Mouse (Mus musculus) layer of hippocampus, adult 9-11 months (tissue): ENCODE results near the gene Eri3.

ENCODE experiments used
- DNase-seq: peaks from one replicate; pipeline ENCODE4 v3.0.0; 2022

Eri3 gene

DNA sequence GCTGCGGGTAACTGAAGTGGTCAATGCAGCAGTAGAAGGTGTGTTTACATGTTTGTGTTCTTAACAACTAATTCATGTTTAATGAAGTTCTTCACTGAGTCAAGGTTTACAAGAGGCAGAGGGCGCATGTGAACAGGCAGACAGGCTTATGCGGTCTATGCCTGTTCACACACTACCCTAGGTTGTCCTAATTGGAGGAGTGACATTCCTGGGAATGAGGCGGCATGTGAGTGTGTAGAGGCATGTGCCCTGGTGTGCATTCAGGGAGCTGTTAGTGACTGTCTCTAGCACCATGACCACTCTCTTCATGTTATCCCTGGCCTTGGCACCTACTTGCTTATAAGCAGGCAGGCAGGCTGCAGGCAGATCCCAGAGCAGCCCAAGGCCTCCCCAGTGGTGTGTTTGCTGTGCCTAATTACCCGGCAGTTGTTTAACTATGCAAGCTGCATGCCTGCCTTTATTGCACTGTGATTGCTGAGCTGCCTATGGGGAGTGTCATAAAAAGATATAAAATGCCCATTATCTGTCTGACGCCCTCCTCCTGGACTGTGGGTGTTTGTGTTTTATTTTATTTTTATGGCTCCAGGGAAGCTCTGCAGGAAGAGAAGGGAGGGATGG, 80.0 kb downstream of the Eri3 start:
- DNase-seq: no peak

DNA sequence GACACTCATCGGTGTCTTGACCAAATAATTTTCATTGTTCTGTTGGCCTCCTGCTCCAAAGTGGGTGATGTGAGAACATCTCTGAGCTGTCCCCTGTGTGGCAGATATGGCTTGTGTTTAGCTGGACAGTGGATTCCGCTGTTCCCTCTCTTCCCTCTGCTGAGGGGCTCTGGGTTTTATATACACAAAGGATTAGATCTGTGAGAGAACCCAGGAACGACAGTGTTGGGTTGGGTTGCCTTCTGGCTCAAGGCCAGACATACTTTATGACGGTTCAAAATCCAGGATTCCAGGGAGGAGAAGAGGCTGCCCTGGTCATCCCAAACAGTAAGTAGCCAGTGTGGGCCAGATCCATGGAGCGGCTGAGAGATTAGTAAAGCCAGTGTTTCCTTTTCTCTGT, 83.4 kb downstream of the Eri3 start:
- no peak for DNase-seq

DNA sequence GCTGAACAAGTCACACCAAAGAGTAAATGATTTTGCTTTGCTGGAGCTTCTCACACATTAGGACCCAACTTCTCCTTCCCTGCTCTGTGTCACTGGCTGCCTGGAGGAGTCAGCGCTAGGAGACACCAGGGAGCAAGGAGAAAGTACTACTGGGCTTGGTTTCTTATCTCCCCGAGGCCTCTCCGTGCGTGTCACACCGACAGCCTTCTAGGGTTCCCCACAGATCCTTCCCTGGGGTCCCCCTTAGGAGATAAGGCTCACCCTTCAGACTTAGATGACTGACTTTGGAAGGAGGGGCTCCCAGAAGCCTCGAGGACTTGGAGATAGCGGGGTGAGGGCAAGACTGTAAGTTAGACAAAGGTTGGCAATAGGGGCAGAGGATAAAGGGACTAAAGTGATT, 84.5 kb downstream of the Eri3 start:
- no peak for DNase-seq

DNA sequence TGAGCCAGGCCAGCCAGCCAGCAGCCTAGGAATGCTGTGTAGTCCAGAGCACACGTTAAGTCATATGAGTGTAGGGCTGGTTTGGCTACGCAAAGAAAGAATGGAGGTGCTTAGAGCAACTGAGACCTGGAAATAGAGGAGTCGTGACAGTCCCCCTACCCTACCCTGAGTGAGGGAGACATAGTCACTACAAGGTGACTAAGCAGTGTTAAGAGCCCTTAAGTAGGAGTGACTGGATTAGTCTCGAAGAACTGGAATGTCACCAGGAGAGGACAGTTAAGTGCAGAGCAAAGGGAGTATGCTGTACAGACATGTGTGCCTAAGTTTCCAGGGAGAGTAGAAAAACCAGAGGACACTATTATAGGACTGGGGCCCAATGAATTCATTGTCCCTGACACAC, 86.0 kb downstream of the Eri3 start:
- DNase-seq: no peak

DNA sequence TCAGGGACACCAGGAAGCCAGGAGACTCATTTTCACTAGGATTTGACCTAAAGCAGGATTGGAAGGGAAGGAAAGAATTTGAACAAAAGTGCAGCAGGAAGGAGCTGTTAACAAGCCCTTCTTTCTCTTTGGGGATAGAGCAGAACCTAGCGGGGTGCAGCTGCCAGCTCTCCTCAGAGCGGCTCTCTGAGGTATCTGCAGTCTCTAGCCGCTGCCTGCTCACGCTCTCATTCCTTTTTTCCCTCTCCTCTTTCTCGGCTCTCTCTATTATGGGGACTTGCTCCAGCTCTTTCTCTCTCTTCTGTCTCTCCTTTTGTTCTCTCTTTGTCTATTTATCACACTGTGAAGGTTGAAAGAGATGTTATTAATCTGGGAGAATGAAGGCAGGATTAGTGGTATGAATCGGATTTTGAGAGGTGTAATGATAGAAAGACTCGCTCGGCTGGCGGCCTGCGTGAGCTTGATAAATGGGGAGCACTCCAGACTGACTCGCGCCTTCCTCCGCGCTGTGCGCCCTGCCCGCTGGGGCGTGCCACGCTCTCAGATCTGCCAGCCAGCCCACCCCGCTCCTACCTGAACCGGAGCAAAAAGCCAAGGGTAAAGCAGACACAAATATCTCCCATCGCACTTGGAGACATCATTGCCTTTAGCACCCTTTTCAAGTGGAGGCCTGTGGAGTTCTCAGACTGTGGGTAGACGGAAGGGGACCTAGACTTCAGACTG, 86.9 kb downstream of the Eri3 start:
- no peak for DNase-seq

DNA sequence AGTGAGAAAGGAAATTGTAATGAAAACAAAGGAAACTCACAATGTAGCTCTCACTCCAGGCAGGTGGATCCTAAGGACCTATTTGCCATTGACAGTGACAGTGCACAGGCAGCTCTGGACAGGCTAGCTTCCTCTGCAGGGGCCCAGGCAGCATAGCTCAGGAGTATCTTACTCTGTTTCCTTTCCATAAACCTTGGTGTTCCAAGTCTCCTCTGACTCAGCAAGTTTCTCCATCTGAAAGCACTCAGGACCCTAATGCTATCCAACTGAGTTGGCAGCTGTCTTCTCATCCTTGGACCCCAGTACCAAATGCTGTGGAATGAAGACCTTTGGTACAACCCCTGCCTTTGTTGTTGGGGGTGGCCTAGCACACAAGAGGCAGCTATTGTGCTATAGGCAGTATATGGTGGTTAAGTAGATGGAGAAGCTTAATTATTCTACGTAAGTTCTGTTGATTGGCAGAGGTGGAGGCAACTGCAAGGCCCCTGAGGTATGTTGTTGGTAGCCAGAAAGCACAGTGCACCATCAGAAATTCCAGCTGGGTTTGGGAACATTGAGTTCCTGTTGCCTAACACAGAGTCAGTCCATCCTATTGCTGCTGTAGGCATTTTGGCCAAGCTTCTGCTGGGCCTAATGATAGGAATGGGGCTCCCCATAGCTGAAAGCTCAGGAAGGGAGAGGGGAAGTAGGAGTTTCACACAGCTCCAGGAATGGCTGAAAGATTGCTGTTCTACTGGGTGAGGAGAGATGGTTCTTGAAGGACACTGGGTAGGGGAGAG, 90.9 kb downstream of the Eri3 start:
- no peak for DNase-seq

DNA sequence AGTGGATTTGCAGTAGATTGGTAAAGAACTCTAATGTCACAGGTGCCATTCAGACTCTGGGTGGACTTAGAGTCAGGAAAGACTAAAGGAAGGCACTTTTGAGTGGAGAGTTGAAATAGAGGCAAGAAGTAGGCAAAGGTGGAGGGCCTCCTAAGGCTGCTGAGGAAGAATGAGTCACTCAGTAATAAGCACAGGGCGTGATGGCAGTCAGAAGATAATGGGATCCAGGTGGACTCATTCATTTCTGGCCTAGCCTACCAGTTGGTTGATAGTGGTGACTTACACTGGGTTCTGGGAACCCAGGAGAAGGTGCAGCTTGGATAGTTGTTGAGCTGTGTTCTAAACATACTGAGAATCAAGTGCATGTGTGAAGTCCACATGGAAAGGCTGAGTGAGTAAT, 91.6 kb downstream of the Eri3 start:
- DNase-seq: no peak

DNA sequence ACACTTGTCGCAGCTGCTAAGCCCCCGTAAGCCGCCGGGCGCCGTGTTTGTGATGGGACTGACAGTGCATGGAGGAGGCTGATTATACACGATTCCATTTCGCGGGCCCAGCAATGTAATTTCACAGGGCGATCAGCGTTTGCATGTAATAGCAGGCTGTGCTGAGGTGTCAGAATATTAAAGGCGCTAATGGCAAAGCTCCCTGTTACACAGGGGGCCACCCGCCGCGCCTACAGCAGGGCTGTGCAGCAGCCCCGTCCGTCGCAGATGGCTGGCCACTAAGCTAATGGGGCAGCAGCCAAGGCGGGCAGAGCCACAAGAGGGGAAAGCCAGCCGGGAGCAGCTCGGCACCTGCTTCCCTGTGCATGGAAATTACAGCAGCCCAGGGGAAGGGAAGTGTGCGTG, 94.9 kb downstream of the Eri3 start:
- peak; percentile 34 for DNase-seq

DNA sequence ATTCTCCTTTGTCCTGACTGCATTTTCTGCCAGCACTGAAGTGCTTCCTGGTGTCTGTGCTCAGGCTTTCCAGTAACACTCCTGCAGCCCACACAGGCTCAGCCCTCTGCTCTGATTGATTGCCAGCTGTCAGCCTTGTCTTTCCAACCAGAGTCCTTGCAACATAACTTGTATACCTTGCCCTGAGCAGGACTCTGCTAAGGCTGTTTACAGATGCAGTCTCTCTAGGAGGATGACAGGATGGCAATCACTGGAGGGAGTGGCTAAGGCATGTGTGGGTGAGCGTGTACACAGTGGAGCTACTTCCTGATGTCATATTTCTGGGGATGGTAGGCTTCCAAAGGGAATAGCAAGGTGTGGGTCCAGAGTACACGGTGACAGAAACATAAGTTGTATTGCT, 95.7 kb downstream of the Eri3 start:
- DNase-seq: no peak

DNA sequence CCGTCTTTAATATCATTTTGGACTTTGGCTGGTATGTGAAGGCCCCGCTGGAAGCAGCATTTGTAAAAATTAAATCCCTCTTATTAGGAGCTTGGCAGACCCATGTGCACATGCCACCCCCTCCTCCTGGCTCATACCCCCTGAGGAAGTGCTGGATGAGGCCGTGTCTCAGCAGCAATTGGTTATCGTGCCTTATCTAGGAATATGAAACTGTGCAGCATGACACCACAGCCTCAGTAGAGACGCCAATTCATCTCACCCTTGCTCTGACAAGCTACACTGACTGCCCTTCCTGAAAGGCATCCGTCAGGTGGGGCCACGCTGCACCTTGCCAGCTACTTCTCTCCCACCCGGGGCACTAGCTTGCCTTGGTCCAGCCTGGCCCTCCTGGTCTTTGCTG, 96.3 kb downstream of the Eri3 start:
- DNase-seq: no peak

DNA sequence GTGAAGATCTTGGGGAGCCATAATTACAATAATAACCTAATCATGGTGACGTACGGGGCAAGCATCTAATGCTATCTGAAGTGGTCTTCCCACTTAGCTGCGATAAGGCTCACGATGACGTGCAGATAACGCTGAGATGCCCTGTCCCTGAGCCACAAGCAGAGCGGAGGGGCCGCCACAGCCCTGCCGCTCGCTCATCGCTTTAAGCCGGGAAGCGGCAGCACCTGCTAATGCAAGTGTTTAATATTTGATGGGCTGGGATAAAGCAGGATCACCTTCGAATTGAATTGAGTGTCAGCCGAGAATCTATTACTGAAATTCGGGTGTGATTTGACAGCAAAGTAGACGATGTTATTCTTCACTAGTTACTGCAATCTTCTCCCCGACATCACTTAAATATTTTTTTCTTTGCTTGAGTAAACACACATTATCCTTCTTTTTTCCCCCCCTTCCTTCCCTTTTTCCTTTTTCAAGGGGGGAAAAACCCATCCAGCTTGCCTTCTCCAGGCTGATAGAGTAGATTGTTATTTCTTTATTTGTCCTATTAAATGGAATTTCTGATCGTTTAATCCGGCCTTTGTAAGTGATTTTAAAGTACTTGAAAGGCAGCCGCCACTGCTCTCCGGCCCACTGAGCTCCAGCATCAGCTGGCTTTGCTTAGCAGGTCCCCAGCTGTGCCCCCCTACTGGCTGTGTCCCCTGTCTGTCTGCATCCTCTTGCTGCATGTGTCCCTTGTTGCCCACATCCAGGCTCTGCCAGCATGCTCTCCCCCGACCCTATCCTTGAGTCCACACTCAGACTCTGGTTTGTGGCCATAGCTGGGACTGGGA, 97.0 kb downstream of the Eri3 start:
- no peak for DNase-seq

DNA sequence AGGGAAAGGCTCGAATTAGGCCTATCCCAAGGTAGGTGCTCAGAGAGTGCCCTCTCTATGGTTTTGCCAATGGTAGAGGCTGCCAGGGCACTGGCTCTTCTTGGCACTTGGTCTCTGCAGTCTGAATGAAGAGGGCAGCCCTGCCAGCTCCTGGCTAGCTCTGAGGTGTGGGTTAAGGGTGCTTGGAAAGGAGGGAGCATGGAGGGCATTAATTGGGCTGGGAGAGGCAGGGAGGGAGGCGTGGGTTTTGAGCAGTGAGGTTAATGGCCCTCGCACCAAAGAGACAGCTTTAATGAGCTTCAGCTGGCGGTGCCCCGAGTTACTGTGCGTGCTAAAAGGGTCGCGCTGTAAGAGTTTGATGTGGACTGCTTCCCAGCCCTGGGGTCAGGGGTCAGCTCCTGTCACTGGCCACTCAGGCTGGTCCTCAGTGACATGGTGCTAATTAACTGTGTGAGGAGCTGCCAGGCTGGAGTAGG, 101.5 kb downstream of the Eri3 start:
- DNase-seq: peak; percentile 73

DNA sequence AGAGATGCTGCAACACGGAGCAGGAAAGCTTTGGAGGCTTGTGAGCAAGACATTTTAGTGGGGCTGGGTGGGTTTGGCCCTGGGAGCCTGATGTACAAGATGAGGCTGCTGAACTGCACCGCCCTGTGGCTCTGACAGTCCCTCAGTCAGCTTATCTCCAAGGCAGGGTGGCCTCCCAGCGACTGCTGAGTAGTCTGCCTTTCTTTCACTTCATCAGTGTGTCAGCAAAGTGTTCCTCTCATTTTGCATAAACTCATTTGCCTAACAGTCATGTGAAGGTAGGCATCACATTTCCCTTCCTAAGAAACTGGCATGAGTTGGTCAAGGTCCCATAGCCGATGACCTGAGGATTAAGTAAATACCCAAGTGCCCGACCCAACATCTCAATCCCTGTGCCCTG, 102.6 kb downstream of the Eri3 start:
- no peak for DNase-seq

DNA sequence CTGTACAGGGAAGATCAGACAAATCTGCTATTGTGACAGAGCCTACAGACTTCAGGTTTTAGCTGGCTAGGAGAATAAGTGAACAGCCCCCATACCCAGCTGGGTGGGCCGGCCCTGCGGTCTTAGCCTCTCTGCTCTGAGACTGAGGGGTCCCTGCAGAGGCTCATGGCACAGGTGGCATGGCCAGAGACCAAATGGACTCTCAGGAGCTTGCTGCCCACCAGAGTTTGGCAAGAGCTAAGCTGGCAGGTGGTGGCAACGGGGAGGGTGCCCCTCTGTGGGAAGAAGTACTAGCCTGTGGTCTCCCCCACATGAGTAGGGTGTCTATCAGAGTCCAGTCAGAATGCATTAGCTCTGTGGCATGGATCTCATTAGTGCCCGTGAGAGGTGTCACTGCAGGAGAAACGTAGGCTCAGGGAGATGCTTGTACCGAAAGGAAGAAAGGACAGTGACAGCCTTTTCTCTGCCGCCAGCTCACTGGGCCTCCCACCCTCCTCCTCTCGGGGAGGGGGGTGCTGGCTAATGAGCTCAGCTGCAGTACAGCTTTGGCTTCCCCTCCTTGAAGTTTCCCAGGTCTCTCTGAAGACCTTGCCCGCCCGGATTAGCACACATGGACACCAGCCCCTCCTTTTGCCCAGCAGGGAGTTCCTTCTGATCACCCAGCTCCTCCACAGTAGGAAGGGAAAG, 104.0 kb downstream of the Eri3 start:
- no peak for DNase-seq

DNA sequence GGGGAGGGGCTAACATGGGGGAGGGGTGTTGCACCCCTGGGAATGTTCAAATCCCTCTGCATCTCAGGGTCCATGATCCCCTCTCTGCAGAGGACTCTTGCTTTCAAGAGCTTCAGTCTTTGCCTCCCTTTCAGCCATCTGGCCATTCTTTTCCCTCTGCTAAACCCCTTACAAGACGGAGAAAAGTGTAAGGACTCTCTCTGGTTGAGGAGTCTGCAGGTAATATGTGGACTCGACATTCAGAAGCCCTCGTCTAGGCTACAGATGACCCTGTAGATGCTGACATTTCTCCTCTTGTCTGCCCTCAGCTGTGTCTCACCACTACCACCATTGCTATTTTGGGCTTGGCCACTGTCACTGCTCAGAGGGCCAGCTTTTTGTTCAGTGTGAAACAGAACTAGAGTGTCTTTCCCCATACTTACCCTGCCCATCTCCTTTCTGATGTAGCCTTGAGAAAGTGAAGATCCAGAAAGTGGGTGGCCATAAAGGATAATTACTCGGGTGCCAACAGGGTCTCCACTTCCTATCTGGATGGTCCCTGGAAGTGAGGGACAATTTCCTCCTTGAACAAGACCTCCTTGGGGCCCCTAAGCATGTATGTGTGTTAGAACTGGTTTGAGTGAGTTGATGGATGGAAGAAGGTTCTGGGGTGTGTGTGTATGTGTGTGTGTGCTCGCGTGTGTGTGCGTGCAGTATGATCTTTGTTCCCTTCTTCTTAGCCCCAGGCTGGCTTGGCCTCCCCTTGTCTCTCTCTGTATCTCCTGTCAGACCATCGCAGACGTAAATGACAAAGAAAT, 104.7 kb downstream of the Eri3 start:
- DNase-seq: no peak

DNA sequence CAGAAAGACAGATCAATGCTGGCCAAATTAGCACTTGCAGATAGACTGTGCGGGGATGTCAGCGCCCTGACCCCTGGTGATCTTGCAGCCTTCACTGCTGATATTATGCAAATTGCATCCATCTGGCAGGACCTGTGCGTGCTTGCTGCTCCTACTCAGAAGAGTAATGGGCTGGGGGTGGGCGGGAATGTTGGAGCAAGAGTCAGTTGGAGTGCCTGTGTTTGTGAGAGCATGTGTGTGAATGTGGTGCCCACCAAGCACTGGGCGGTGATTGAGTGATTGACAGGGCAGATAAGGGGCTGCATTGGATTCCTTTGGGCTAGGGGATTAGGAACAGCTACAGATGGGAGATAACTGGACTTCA, 105.3 kb downstream of the Eri3 start:
- DNase-seq: no peak

DNA sequence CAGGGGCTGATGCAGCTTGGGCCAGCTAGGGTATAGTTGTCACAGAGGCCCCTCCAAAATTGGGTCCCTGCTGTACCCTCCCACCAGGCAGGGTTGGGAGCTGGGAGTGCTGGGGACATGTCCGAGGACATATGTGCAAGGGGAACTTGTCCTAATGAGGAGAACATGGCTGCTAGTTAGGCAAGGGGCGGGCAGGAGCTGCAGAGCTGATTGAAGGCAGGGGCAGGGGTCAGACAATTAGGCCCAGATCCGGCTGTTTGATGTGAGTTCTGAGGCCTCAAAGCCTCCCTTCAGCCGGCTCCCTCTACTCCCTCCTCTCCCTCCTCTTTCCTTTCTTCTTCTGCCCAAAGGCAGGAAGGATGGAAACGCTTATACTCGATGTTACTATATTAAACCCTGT, 106.8 kb downstream of the Eri3 start:
- no peak for DNase-seq

DNA sequence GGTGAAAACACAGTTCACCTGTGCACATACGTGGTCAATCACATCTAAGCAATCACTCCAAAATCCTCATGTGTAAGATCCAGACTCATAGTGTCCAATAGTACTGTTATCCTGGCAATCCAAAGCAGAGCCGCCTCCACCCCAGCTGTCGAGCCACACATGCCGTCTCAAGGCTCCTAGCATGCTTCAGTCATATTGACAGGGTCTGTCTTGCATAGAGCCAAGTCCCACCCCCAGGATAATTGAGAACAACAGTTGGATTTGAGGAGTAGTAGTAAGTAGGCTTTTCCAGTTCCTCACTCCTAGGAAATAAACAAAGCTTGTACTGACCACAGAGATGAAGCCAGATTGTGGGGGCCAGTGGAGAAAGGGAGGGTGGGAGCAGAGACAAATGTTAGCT, 107.5 kb downstream of the Eri3 start:
- peak; percentile 88 for DNase-seq

DNA sequence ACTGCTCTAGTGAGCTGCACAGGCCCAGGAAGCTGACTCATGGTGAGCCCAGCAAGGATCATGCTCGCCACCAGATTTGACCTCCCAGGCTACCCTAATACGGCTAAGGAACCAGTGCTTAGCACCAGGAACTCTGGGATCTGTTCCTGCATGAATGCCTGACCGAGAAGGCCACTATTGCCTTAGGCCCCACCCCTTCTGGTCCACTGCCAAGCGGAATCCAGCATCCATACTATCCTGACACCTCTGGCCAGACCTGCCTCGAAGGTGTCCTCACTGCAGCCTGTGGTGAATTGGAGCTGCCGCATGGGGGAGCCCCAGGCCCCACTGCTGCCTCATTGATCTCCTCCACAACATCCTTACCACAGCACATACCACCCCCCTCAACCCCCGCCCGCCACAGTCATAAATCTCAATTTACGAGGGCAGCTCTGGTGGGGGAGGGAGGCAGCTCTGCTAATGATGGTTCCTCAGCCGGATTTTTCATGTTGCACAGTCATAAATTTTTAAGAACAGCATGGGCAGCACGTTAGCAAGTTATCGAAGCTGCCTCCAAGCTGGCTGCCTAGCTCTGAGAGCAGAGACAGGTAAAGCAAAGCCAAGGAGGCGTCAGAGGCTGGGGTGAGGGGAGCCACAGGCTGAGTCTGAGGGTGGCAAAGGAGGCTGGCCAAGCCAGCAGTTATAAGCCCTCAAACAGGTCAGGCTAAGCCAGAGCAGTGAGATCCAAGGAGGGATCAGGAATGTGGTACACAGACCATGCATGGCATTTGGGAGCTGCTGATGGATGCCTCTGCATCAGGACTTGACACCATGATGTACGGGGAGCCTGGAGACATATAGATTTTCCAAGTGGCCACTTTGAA, 108.6 kb downstream of the Eri3 start:
- no peak for DNase-seq

DNA sequence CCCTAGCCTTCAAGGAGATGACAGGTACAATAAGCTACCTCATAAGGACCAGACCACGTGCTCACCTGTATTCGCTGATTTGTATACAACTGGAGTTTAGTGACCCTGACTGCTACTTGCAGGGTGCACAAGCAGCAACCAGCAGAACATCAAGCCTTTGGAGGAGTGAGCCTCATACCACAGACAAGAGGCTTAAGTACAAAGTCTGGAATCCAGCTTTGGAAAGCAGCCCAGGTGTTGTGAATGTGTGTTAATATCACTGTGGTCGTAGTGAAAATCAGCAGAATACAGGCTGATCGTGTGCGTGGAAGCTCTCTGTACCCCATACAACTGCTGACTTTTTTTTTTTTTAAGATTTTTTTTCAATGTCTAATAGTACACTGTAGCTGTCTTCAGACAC, 109.8 kb downstream of the Eri3 start:
- DNase-seq: no peak
